Mouse (Mus musculus) retina, adult 2 months (tissue): ENCODE results near the gene Klf1.
A peak's percentile ranks its signal among the peaks of the same experiment; 100 is the strongest.

Experiments
- DNase-seq: peaks from one replicate; pipeline ENCODE4 v3.0.0-alpha.2; 2012; ENCODE audit warnings: low read depth, low spot score

The Klf1 gene

DNA sequence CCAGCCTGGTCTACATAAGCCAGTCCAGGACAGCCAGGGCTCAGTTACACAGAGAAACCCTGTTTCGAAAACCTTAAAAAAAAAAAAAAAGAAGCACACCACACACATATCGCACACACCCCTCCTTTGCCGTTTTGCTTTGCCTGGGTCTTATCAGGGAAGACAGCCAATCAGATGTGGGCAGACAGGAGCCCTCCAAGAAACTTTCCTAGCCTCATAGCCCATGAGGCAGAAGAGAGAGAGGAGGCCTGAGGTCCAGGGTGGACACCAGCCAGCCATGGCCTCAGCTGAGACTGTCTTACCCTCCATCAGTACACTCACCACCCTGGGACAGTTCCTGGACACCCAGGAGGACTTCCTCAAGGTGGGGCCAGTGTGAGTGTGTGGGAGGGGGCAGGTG is at the start of gene Klf1:
Klf1 (plus strand) TSS at position 177 of the 400 bp plus-strand sequence.
- no peak for DNase-seq

DNA sequence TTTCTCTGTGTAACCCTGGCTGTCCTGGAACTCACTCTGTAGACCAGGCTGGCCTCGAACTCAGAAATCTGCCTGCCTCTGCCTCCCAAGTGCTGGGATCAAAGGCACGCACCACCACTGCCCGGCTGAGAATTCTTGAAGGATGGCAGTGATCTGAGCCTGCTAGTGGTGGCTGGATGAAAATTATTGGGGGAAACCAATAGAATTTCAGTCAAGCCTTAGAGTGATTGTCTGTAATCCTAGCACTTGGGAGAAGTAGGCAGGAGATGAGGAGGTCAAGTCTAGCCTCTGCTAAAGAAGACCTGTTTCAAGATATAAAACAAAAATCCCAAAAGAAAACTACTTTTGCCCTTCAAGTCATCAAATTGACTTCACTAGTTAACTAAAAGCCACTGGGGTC is 45.3 kb upstream of the Klf1 start:
- no peak for DNase-seq

DNA sequence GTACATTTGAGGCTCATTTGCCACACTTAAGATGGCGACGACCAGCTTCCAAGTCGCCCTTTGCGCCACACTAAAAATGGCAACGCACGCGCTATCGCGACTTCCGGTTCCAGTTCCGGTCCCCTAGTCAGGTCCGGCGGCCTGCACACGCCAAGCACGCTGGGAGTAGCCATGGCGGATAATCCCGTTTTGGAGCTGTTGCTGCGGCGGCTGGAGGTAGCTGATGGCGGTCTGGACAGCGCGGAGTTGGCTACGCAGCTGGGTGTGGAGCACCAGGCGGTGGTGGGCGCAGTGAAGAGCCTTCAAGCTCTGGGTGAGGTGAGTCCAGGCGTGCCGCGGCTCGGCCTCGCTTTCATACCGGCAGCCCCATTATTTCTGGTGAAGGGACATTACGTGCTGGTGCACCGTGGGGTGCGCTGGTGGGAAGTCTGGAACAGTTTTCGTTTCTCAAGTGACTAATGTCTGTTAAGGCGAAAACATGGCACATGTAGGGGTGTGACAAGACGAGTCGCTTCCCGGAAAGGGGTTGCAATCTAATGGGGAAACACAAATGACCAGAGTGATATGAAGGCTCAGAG is 44.8 kb upstream of the Klf1 start, which contains the start of gene Farsa:
Farsa (plus strand) TSS at position 126 of the 578 bp plus-strand sequence.
- DNase-seq: peak; percentile 97

DNA sequence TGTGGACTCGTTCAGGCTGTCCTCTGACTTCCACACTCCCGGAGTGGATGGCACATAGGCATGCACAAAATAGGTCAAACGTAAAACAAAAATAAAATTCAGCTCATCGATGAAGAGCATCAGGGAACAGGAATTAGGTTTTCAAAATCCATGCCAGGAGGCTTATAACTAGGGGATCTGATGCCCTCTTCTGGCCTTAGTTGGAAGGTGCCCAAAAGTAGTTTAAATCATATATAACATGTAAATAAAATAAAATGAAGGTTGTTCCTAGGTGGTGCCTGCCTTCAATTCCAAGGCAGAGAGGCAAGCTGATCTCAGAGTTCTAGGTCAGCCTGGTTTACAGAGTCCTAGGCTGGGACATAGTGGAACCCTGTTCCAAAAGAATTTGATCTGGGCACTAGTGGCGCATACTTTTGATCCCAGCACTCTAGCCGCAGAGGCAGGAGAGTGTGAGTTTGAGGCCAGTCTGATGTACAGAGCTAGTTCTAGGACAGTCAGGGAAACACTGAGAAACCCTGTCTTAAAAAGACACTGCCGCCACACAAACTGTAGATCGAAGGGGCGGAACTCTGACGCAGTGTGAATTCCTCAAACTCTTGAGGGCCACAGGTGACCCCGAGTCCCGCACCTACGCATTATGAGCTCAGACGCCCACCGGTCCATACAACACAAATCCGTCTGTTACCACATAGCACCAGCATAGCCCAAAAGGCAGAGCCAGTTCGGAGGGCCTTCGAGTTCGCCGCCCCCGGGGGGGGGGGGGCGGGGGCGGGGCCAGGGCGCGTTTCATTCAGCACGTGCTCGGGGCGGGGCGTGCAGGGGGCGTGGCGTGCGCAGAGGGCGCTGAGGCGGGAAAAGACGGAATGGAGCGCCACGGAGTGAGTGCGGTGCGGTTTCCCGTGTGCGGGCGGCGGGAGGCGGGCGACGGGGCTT is 30.1 kb upstream of the Klf1 start, which contains the start of gene Syce2:
Syce2 (plus strand) TSS at position 736 of the 933 bp plus-strand sequence.
- DNase-seq: peak; percentile 52

DNA sequence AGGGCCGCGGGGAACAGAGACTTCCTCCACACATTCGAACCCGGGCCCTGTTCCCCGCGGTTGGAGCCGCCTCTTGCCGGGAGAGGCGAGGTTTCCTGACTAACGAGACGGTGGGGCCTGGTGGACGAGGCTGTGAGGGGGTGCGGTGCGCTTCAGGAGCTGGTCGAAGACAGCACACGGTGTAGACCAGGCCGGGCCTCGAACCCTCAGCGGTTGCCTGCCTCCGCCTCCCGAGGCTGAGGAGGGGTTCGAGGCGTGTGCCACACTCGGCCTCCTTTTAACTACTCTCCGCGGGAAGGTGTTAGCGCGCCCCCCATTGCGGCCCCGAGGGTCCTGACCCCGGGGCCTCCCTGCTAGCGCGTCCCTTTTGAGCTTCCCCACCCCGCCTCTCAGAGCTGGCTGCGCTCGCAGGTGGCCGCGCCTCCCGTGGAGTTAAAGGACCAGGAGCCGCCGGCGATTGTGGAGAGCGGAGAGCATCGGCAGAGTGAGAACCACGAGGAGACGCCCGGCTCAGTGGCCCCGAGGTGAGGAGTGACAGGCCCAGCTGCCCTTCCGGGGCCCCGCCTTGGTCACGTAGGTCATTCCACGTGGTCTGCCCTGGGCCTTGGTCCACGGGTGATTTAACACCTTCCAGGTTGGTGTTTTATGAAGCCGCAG is 29.3 kb upstream of the Klf1 start:
- DNase-seq: no peak

DNA sequence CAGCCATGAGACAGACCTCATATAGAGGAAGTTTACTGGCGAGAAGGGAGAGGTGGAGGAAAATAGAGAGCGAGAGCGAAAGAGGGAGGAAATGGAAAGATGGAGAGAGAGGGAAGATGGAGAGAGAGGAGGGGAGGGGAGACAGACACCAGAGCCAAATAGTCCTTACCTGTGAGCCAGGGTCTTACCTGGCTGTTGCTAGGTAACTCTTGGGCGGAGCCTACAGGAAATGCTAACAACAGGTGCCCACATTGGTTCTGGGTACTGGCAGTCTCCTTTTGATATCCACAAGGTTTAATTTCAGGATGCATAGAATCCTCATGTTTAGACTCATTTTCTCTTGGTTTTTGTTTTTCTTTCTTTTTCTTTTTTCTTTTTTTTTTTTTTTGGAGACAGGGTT is 28.7 kb upstream of the Klf1 start:
- DNase-seq: no peak

DNA sequence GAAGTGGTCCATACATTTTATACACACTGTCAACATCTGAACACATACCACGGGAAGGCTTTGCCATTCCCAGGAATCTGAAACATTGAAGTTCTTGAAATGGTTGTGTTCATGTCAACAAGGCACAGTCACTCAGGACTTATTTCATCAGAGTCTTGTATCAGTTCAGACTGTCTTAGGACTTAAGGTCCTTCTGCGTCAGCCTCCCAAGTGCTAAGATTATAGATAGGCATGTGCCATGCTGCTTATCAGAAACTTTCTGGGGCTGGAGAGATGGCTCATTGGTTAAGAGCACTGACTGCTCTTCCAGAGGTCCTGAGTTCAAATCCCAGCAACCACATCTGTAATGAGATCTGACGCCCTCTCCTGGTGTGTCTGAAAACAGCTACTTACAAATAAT is 27.4 kb upstream of the Klf1 start:
- DNase-seq: no peak

DNA sequence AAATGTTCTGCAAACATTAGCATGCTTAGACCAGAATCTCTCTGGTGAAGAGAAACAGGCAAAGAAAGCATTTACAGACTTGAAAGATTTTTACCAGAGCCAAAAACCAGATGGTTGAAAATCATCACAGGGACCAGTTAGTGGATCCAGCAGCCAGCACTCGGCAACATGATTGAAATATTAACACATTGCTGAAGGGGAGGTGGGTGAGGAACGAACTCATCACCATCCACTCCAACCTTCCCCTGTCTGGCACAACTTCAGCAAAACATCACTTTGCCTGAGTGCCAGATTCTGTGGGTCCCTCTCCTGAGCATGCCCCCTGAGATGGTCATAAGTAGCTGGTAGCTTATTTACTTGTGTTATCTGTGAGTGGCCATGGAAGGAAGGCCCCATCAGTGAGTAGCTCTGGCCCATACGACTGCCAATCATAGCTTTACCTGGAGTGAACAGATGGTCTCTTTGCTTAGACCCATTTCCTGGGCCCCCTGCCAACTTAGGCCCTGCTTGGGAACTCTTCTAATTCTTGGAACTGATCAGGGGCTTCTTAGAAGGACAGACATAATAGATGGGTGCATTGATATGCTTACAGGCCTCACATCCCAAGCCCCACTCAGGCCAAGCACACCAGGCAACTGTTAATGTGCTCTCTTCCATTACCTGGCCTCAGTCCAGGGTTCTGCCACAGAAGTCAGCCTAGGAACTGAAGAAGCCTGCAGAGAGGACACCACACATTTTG is 24.3 kb upstream of the Klf1 start:
- DNase-seq: no peak

DNA sequence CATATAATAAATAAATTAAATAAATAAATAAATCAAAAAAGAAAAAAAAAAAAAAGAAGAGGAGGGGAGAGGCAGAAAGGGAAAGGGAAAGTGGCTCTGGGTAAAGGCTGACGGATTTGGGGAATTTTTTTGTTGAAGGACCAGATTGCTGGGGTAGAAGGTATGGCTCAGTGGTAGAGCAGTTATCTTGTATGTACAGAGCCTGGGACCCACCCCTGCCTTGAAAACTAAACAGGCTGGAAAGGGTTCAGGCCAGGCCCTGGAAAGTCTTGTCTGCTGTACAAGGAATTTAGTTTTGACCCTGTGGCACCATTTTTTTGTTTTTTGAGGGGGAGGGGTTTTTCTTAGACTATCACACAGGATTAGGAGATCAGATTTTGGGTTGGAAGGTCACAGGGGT is 22.8 kb upstream of the Klf1 start:
- DNase-seq: no peak

DNA sequence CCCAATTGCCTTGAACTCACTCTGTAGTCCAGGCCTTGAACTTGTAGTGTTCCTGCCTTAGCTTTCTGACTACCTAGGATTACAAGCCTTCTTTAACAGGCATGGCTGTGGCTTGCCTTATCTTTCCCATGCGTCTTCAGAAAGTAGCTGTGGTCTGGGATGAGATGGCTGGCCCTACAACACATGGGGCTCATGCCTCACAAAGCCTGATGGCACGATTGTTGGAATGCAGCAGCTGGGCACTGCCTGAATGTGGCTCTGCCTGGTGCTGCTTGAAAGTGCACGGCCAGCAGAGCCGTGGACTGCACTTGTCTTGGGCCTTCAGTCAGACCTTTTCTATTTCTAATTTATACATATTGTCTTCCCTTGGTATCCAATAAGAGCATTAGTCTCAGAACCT is 17.0 kb upstream of the Klf1 start:
- no peak for DNase-seq

DNA sequence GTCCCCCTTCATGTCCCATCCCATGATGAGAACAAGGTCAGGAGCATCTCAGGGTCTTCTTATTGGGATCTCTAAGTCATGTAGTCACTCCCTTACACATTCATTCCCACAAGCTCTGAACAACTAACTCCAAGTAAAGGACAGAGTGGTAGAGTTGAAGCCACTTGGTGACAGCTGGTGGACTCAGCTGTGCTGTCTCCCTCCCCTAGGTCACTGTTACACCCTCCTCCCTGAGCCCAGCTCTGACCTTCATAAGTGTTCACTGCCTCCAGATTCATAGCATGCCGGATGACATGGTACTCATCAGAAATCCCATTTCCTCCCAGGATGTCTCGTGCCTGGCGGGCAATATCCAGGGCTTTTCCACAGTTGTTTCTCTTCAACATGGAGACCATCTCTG is 13.4 kb upstream of the Klf1 start:
- no peak for DNase-seq

DNA sequence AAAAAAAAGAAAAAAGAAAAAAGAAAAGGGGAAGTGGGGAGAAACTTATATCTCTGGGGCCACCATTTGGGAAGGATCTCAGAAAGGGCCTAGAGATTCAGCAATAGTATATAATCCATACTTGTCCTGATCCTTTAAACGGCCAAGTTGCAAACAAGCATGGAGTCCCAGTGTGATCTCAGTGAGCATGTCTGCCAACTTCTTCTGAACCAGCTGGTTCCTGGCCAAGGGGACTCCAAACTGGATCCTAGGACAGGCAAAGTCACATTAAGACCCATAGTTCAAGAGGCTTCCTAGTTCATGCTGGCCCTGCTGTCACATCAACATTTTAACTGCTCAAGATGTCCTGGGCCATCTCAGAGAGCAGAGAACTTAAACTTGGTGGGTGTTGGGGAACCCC is 12.6 kb upstream of the Klf1 start:
- DNase-seq: no peak

DNA sequence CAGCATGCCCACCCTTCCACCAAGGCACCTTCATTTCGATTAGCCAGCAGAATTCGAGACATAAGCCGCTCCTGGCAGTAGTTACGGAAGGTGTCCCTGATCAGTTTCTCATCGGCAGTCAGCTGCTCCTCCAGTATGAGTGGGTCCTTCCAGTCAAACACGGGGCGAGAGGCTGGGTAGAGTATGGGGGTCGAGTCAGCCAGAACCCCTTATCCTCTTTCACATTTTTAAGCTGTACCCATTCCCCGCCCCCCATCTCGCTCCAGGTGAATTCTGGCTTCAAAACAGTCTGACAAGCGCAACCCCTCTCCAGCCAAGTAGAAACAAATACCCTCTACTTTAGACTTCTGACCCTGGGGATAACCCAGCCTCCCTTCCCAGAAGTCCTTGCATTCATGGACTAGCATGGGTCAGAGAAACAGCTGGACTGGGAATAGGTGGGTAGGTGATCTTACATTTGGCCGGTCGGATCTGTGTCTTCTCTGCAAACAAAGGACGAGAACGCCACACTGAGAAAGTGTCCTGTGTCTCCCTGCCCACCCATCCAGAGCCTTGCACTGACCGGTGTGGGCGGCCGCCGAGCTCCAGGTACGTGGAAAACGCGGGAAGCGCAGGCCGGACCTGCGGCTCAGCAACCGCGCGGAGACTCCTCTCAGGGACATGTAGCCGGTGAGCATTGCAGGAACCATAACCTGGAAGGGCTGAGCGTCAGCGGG is 8.6 kb upstream of the Klf1 start:
- no peak for DNase-seq

DNA sequence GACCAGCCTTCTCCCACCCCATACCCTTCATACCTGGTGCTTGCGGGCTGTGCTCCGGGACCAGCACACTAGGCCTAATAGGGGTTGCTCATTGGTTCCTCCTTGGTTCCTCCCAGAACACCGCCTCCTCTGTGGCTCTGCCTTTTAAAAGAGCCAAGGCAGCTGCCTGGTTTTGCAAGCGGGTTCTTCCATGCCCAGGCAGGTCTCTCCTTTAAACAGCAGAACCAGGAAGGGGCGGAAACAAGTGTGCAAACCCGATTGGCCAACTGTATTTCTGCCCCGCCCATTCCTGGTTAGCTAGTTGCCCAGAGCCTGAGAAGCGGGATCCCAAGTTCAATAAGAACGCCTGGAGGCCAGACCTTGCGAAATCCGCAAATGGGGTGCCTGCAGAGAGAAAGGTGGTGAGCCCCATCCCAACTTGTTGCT is 8.0 kb upstream of the Klf1 start, which contains the start of gene Gcdh:
Gcdh (minus strand) TSS at position 213 of the 426 bp plus-strand sequence.
- DNase-seq: peak; percentile 84

DNA sequence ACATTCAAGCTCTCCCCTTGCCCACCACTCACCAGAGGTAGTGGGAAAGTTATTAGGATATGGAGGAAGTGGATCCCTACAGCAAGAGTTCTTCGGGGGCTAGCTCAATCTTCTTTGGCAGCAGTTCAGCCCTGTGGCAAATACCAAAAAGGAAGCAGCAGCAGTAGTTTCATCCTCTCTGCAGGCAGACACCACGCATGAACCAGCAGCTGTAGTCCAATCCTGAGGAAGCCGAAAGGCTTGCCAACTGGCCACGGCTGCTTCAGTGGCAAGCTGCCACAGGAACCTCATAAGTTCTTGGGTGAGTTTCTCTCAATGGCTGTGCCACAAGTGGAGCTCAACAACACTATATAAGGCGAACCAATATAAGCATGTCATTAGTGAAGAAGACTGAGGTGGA is 5.8 kb upstream of the Klf1 start:
- DNase-seq: no peak

DNA sequence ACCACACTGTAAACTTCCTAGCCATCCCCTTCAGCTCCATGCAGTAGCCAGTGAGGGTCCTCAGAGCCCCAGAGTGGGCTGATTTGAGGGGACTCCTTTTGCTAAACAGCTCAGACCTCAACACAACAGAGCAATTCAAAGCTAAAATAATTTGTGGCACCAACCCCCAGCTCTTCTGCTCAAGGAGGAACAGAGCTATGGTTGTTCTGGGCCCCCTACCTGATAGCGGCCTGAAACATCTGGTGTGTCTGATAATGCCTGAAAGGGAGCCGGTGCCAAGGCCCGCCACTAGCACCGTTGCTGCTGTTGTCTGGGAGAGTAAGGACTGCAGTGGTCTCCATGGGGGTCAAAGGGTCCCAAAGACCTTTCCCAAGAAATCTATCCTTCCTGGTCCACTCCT is 657 bp upstream of the Klf1 start:
- no peak for DNase-seq

DNA sequence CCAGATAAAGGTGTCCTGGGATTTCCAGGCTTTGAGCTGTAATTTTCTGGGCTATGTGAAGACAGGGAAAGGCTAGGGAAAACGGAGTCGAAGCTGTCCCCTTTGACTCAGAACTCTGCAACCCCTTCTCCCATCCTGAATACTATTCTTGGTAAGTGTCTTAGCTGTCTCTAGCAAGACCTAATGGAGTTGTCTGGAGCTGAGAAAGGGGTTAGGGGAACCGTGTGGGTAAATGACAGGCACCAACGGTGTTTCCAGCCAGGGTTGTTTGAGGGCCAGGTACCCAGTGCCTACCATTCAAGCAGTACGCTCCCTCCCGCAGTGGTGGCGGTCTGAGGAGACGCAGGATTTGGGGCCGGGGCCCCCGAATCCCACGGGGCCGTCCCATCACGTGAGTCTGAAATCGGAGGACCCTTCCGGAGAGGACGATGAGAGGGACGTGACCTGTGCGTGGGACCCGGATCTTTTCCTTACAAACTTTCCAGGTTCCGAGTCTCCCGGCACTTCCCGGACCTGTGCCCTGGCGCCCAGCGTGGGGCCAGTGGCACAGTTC is 715 bp downstream of the Klf1 start:
- no peak for DNase-seq

DNA sequence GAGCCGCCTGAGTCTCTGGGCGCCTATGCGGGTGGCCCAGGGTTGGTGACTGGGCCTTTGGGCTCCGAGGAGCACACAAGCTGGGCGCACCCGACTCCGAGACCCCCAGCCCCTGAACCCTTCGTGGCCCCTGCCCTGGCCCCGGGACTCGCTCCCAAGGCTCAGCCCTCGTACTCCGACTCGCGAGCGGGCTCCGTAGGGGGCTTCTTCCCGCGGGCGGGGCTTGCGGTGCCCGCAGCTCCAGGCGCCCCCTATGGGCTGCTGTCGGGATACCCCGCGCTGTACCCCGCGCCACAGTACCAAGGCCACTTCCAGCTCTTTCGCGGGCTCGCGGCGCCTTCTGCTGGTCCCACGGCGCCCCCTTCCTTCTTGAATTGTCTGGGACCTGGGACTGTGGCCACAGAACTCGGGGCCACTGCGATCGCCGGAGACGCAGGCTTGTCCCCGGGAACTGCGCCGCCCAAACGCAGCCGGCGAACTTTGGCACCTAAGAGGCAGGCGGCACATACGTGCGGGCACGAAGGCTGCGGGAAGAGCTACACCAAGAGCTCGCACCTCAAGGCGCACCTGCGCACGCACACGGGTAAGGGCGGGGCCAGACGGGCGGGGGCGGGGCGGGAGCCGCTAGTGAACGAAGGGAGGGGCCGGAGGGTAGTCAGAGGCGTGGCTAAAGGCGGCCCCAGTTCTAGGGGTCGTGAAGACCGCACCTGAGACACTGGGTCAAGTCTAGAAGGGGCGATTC is 1.4 kb downstream of the Klf1 start:
- peak; percentile 50 for DNase-seq

DNA sequence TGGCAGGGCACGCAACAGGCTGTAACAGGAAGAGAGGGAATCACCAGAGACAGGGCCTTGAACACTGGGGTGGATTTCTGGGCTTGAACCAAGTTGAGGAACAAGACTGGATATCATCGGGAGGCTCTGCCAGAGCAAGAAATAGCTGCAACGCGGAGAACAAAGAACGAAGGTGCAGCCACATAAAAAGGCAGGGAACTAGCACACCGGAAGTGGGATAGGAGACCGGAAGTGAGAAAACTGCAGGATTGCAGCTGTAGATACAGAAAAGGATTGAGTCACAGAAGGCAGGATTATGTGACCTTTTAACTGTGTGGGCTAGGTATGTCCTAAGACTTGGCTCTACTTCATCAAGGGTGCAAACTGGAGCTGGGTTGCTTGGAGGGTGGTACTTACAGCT is 2.6 kb downstream of the Klf1 start:
- no peak for DNase-seq

DNA sequence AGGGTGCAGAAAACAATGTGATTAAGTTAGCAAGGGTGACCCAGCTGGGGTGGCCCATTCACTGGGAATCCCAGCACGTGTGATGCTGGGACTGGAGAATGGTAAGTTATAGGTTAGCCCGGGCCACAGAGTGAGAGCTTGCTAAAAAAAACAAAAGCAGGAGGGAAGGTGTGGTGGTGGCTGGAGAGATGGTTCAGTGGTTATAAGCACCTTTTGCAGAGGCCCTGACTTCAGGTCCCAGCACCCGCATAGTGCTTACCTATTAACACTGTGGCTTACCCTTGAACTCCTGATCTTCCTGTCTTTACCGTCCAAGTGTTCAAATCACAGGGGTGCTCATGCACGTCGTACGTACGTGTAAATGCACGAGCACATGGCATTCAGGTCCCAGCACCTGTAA is 5.3 kb downstream of the Klf1 start:
- DNase-seq: no peak
